In genomic region chr2:69693501-69693900, GRCm38 (mm10) we compare ENCODE assay signal across 18 mouse cellular contexts. TPM values are rescaled to one million over a fixed set of nuclear protein-coding genes. Genes with fewer than 3 reads are reported as not detected.
A peak's percentile ranks its signal among the peaks of the same experiment; 100 is the strongest.
DNase-seq lines count a peak whose midpoint lies in the region; TF ChIP-seq lines count a peak whose summit lies in the region.
"Had no signal": no experiment of that assay in that cellular context is flagged by ENCODE, and none has a peak within 500 bp of the region (broad histone marks: within the 10 kb centered on the region; RNA-seq: fewer than 3 reads in every experiment).

No protein-coding gene starts in this region.

- TF ChIP-seq POLR2A in kidney, adult 2 months (IDR thresholded peaks at IDR 0.05; ENCODE audit: low read depth, low read length), result no peak
- TF ChIP-seq POLR2A in thymus, adult 2 months (IDR thresholded peaks at IDR 0.05; ENCODE audit: control insufficient read depth, extremely low read depth, insufficient read depth, low read length, poor library complexity), result no peak

- WGBS in kidney, adult 2 months, result 98% methylated on average over 11 of the region's 11 CpGs
- WGBS in thymus, adult 2 months, result 98% methylated on average over 11 of the region's 11 CpGs

- TF ChIP-seq CTCF in kidney, adult 2 months (conservative IDR thresholded peaks at IDR 0.05; ENCODE audit: insufficient read depth, insufficient read length, low read depth, low read length), result 0 out of 2 replicates have a peak, but pooled peaks have one; percentile 25
- no peak for TF ChIP-seq CTCF in thymus, adult 2 months (IDR thresholded peaks at IDR 0.05; ENCODE audit: borderline replicate concordance, control insufficient read depth, extremely low read depth, insufficient read depth, low read length, poor library complexity)

- peak; percentile 10 for DNase-seq in kidney, adult 2 months
- no peak for DNase-seq in kidney, postnatal 10 days
- DNase-seq in thymus, postnatal 14 days, result peak; percentile 8
- DNase-seq in thymus, adult 2 months, result no peak
- DNase-seq in ZHBTc4 (ENCODE audit: low read depth, low spot score), result peak; percentile 48
- no peak for DNase-seq in layer of hippocampus, adult 18-20 months (ENCODE audit: low spot score in 2 of 2)
- no peak for DNase-seq in right cerebral cortex, adult 18-20 months
- DNase-seq: adrenal gland, postnatal 25 days; cerebellum, adult 9-11 months; kidney, adult 18-20 months; lung, postnatal 14 days; right cerebral cortex, postnatal 25 days had no signal

- H3K4me1 ChIP-seq in kidney, adult 2 months (ENCODE audit: control insufficient read depth, insufficient read depth, low read length), result no peaks in the 10 kb centered on the region
- no peaks in the 10 kb centered on the region for H3K4me1 ChIP-seq in thymus, adult 2 months (replicated peaks; ENCODE audit: control insufficient read depth, insufficient read depth, low read length)
- H3K4me1 ChIP-seq: embryonic facial prominence, embryonic 15.5 days; heart, embryonic 15.5 days; hindbrain, embryonic 12.5 days; limb, embryonic 15.5 days; midbrain, embryonic 12.5 days had no signal

- no peaks in the 10 kb centered on the region for H3K27me3 ChIP-seq in kidney, adult 2 months (replicated peaks; ENCODE audit: control insufficient read depth, insufficient read depth, low read length)
- no peaks in the 10 kb centered on the region for H3K27me3 ChIP-seq in thymus, adult 2 months (ENCODE audit: control insufficient read depth, insufficient read depth, low read length)
- H3K27me3 ChIP-seq: embryonic facial prominence, embryonic 15.5 days; heart, embryonic 15.5 days; hindbrain, embryonic 12.5 days; limb, embryonic 15.5 days; midbrain, embryonic 12.5 days had no signal

- H3K27ac ChIP-seq in kidney, adult 2 months (ENCODE audit: insufficient read depth, low read depth, low read length), result no peak overlapping the region
- H3K27ac ChIP-seq in thymus, adult 2 months (ENCODE audit: control insufficient read depth, insufficient read depth, low read length), result no peak overlapping the region
- H3K27ac ChIP-seq: embryonic facial prominence, embryonic 15.5 days; heart, embryonic 15.5 days; hindbrain, embryonic 12.5 days; limb, embryonic 15.5 days; midbrain, embryonic 12.5 days had no signal

- H3K4me3 ChIP-seq in kidney, adult 2 months (ENCODE audit: insufficient read depth, low read depth, low read length), result no peak overlapping the region
- no peak overlapping the region for H3K4me3 ChIP-seq in thymus, adult 2 months (ENCODE audit: control insufficient read depth, insufficient read depth, low read length)
- H3K4me3 ChIP-seq: embryonic facial prominence, embryonic 15.5 days; heart, embryonic 15.5 days; hindbrain, embryonic 12.5 days; limb, embryonic 15.5 days; midbrain, embryonic 12.5 days; myocyte had no signal

- peaks cover 9% of the 10 kb centered on the region for H3K36me3 ChIP-seq in kidney, adult 2 months (ENCODE audit: control insufficient read depth, insufficient read depth, low read length)
- no peaks in the 10 kb centered on the region for H3K36me3 ChIP-seq in thymus, adult 2 months (ENCODE audit: control insufficient read depth, insufficient read depth, low read length)

RNA-seq across cellular contexts. Expression of gene Fastkd1, which starts 19.8 kb away (rescaled TPM):
- 9.3 and 11.2 TPM in 2 replicates for polyA plus RNA-seq in kidney, adult 2 months (2012; rRNA removed)
- polyA plus RNA-seq in thymus, adult 2 months (2012; rRNA removed), result 5.4 and 5.9 TPM in 2 replicates
- 10 to 100 TPM; 16.9 to 17.3 TPM for total RNA-seq in layer of hippocampus, adult 18-20 months (2021)

RNA-seq across cellular contexts. Expression of gene Klhl41, which starts 23.6 kb away (rescaled TPM):
- polyA plus RNA-seq in kidney, adult 2 months (2012; rRNA removed), result 0.08 and 1.8 TPM in 2 replicates
- polyA plus RNA-seq in thymus, adult 2 months (2012; rRNA removed), result 0.43 TPM in 1 of 2 replicates, not detected in the other
- under 1 TPM; 0.25 to 0.47 TPM for total RNA-seq in layer of hippocampus, adult 18-20 months (2021)

RNA-seq across cellular contexts. Expression of gene Ppig, which starts 28.8 kb away (rescaled TPM):
- polyA plus RNA-seq in kidney, adult 2 months (2012; rRNA removed), result 2.9 and 3.6 TPM in 2 replicates
- polyA plus RNA-seq in thymus, adult 2 months (2012; rRNA removed), result 2.2 and 2.7 TPM in 2 replicates
- 10 to 100 TPM; 66.3 to 66.9 TPM for total RNA-seq in layer of hippocampus, adult 18-20 months (2021)

RNA-seq across cellular contexts. Expression of gene Bbs5, which starts 46.5 kb away (rescaled TPM):
- polyA plus RNA-seq in kidney, adult 2 months (2012; rRNA removed), result 1.3 and 1.7 TPM in 2 replicates
- 0.39 and 0.45 TPM in 2 replicates for polyA plus RNA-seq in thymus, adult 2 months (2012; rRNA removed)
- 10 to 100 TPM; 21.8 to 25.0 TPM for total RNA-seq in layer of hippocampus, adult 18-20 months (2021)

Comparison
In these comparisons a context has a peak if more than half of its experiments do, and no peak if none do; other contexts are left out.
1. DNase-seq: peak in kidney, adult 2 months (single experiment), thymus, postnatal 14 days (single experiment) and ZHBTc4 (single experiment); none in kidney, postnatal 10 days (single experiment), thymus, adult 2 months (single experiment), layer of hippocampus, adult 18-20 months (0 of 2) and right cerebral cortex, adult 18-20 months (single experiment).